Comparison of ENCODE assay signal across 18 mouse cellular contexts in the genomic region with DNA sequence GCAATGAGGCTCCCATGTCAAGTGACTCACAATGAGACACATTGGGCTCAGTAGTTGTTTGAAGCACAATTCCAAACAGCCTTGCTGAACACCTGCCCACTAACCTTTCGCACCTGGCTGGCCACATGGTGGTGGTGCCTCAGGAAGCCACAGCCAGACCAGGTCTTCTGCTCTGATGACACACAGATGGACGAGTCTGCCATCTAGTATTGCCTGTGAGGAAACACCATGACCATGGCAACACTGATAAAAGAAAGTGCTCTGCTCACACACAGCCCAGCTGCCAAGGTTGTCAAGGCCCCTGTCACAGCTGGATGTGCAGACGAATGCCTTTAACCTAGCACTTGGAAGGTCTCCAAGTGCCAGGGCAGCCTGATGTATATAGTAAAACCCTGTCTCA. TPM values are rescaled to one million over a fixed set of nuclear protein-coding genes. Genes with fewer than 3 reads are reported as not detected.
DNase-seq lines count a peak whose midpoint lies in the region; ATAC-seq lines count a peak whose summit lies in the region.
"Had no signal": no experiment of that assay in that cellular context is flagged by ENCODE, and none has a peak within 500 bp of the region (broad histone marks: within the 10 kb centered on the region; RNA-seq: fewer than 3 reads in every experiment).

No protein-coding gene starts in this region.

- no peak overlapping the region for H3K4me2 ChIP-seq in heart, embryonic 16.5 days (ENCODE audit: low read depth, low read length)
- H3K4me2 ChIP-seq: embryonic facial prominence, embryonic 12.5 days; forebrain, embryonic 15.5 days; heart, embryonic 13.5 days; hindbrain, embryonic 15.5 days had no signal

- peaks cover 73% of the 10 kb centered on the region for H3K36me3 ChIP-seq in heart, embryonic 16.5 days (ENCODE audit: control insufficient read depth, insufficient read depth)

- DNase-seq in heart, postnatal 36 days: no peak
- DNase-seq in 3134 (ENCODE audit: extremely low read depth, insufficient read length, low spot score) (peak; percentile 41), 3T3-L1 (ENCODE audit: low read depth, low spot score) (peak; percentile 50)
- no peak for DNase-seq in left cerebral cortex, adult 8-10 months (ENCODE audit: low spot score in 2 of 2)
- no peak for DNase-seq in right cerebral cortex, adult 2 months (ENCODE audit: low spot score in 2 of 2)
- DNase-seq: cerebellum, adult 11-12 months; cerebellum, adult 9-10 months; cerebellum, postnatal 25 days; gastrocnemius, postnatal 36 days; heart, adult 11 months had no signal

- WGBS in heart, embryonic 16.5 days: 37% methylated on average over 3 of the region's 3 CpGs

- H3K27me3 ChIP-seq in heart, embryonic 16.5 days (ENCODE audit: control insufficient read depth, insufficient read depth, low read length): no peaks in the 10 kb centered on the region
- H3K27me3 ChIP-seq: CH12.LX; embryonic facial prominence, embryonic 12.5 days; forebrain, embryonic 15.5 days; heart, embryonic 13.5 days; hindbrain, embryonic 15.5 days had no signal

- H3K4me1 ChIP-seq in heart, embryonic 16.5 days (ENCODE audit: control insufficient read depth, insufficient read depth, low read length): peaks cover 3% of the 10 kb centered on the region; the same call in 1 of the 2 replicates
- H3K4me1 ChIP-seq: embryonic facial prominence, embryonic 12.5 days; forebrain, embryonic 15.5 days; hindbrain, embryonic 15.5 days had no signal

- 0 out of 2 replicates have a peak, but pooled peaks have one; percentile 25 for ATAC-seq in heart, embryonic 16.5 days (replicated peaks; ENCODE audit: extremely low read depth, insufficient read depth, low FRiP score)
- ATAC-seq in megakaryocyte progenitor cell, adult 5-6 weeks (replicated peaks; ENCODE audit: poor library complexity): 0 out of 2 replicates have a peak, but pooled peaks have one; percentile 11
- ATAC-seq: forebrain, embryonic 15.5 days; intestine, embryonic 16.5 days had no signal

- intact Hi-C loops in heart, postnatal 36 days (cut with DNase I): no loop called here

- no peak overlapping the region for H3K27ac ChIP-seq in heart, embryonic 16.5 days (ENCODE audit: low read length)
- H3K27ac ChIP-seq: embryonic facial prominence, embryonic 12.5 days; forebrain, embryonic 15.5 days; heart, embryonic 13.5 days; hindbrain, embryonic 15.5 days had no signal

- H3K4me3 ChIP-seq in heart, embryonic 16.5 days (ENCODE audit: low read length): no peak overlapping the region
- H3K4me3 ChIP-seq: embryonic facial prominence, embryonic 12.5 days; forebrain, embryonic 15.5 days; heart, embryonic 13.5 days; hindbrain, embryonic 15.5 days had no signal

- no peak overlapping the region for H3K9ac ChIP-seq in heart, embryonic 16.5 days (ENCODE audit: low read length)
- H3K9ac ChIP-seq: embryonic facial prominence, embryonic 12.5 days; forebrain, embryonic 15.5 days; heart, embryonic 13.5 days; hindbrain, embryonic 15.5 days had no signal

- H3K9me3 ChIP-seq in heart, embryonic 16.5 days (replicated peaks; ENCODE audit: control insufficient read depth, low read length): no peaks in the 10 kb centered on the region
- H3K9me3 ChIP-seq: embryonic facial prominence, embryonic 12.5 days; forebrain, embryonic 15.5 days; heart, embryonic 13.5 days; hindbrain, embryonic 15.5 days had no signal

RNA-seq across cellular contexts. Expression of gene Use1, which starts 15.5 kb away (rescaled TPM):
- polyA plus RNA-seq in heart, embryonic 16.5 days (2015; fragmentation: Nextera tagmentation; extraction: Ambion mirVana): 77.2 and 82.0 TPM in 2 replicates
- total RNA-seq in heart, postnatal 36 days (2021): 100 to 1,000 TPM; 148 to 149 TPM
- total RNA-seq in megakaryocyte progenitor cell, adult 5-6 weeks (2015): 107 and 116 TPM in 2 replicates
- 153 and 165 TPM in 2 replicates for total RNA-seq in megakaryocyte progenitor cell, adult 5-6 weeks (2017)
- total RNA-seq in left cerebral cortex, adult 8-10 months (2022): 100 to 1,000 TPM; 125 to 140 (median 127) TPM

RNA-seq across cellular contexts. Expression of gene Ocel1, which starts 20.0 kb away (rescaled TPM):
- polyA plus RNA-seq in heart, embryonic 16.5 days (2015; fragmentation: Nextera tagmentation; extraction: Ambion mirVana): 5.7 and 6.2 TPM in 2 replicates
- 10 to 100 TPM; 11.1 to 14.9 TPM for total RNA-seq in heart, postnatal 36 days (2021)
- 6.3 and 8.0 TPM in 2 replicates for total RNA-seq in megakaryocyte progenitor cell, adult 5-6 weeks (2015)
- total RNA-seq in megakaryocyte progenitor cell, adult 5-6 weeks (2017): 11.1 and 11.7 TPM in 2 replicates
- total RNA-seq in left cerebral cortex, adult 8-10 months (2022): 10 to 100 TPM; 13.3 to 16.5 (median 14.7) TPM

RNA-seq across cellular contexts. Expression of gene Nr2f6, which starts 30.6 kb away (rescaled TPM):
- 38.1 and 43.0 TPM in 2 replicates for polyA plus RNA-seq in heart, embryonic 16.5 days (2015; fragmentation: Nextera tagmentation; extraction: Ambion mirVana)
- 10 to 100 TPM; 47.6 to 53.6 TPM for total RNA-seq in heart, postnatal 36 days (2021)
- total RNA-seq in megakaryocyte progenitor cell, adult 5-6 weeks (2015): 3.6 and 7.6 TPM in 2 replicates
- total RNA-seq in megakaryocyte progenitor cell, adult 5-6 weeks (2017): 4.3 and 5.6 TPM in 2 replicates
- total RNA-seq in left cerebral cortex, adult 8-10 months (2022): 10 to 100 TPM; 32.5 to 39.6 (median 36.7) TPM

RNA-seq across cellular contexts. Expression of gene Ushbp1, which starts 44.5 kb away (rescaled TPM):
- polyA plus RNA-seq in heart, embryonic 16.5 days (2015; fragmentation: Nextera tagmentation; extraction: Ambion mirVana): 20.6 and 24.4 TPM in 2 replicates
- total RNA-seq in heart, postnatal 36 days (2021): 10 to 100 TPM; 28.0 to 30.4 TPM
- not detected in 2 replicates for total RNA-seq in megakaryocyte progenitor cell, adult 5-6 weeks (2015)
- total RNA-seq in megakaryocyte progenitor cell, adult 5-6 weeks (2017): not detected in 2 replicates
- total RNA-seq in left cerebral cortex, adult 8-10 months (2022): 1 to 10 TPM; 3.4 to 5.1 (median 3.9) TPM
- total RNA-seq: CH12.LX had no signal

RNA-seq across cellular contexts. Expression of gene Babam1, which starts 45.5 kb away (rescaled TPM):
- polyA plus RNA-seq in heart, embryonic 16.5 days (2015; fragmentation: Nextera tagmentation; extraction: Ambion mirVana): 86.4 and 88.8 TPM in 2 replicates
- total RNA-seq in heart, postnatal 36 days (2021): 10 to 100 TPM; 61.2 to 67.1 TPM
- total RNA-seq in megakaryocyte progenitor cell, adult 5-6 weeks (2015): 51.8 and 76.5 TPM in 2 replicates
- total RNA-seq in megakaryocyte progenitor cell, adult 5-6 weeks (2017): 93.7 and 122 TPM in 2 replicates
- 100 to 1,000 TPM in 3 of 4 experiments, 10 to 100 TPM in 1; 96.4 to 113 (median 105) TPM for total RNA-seq in left cerebral cortex, adult 8-10 months (2022)

Comparison
In these comparisons a context has a peak if more than half of its experiments do, and no peak if none do; other contexts are left out.
1. DNase-seq: peak in 3134 (single experiment) and 3T3-L1 (single experiment); none in heart, postnatal 36 days (0 of 2), left cerebral cortex, adult 8-10 months (0 of 2) and right cerebral cortex, adult 2 months (0 of 2).